Mouse (Mus musculus) layer of hippocampus, adult 11-12 months (tissue): ENCODE data around the gene Heatr6.

Source experiments
- DNase-seq: peaks from one replicate; pipeline ENCODE4 v3.0.0; 2022; ENCODE audit warnings: low spot score

Gene Heatr6

DNA sequence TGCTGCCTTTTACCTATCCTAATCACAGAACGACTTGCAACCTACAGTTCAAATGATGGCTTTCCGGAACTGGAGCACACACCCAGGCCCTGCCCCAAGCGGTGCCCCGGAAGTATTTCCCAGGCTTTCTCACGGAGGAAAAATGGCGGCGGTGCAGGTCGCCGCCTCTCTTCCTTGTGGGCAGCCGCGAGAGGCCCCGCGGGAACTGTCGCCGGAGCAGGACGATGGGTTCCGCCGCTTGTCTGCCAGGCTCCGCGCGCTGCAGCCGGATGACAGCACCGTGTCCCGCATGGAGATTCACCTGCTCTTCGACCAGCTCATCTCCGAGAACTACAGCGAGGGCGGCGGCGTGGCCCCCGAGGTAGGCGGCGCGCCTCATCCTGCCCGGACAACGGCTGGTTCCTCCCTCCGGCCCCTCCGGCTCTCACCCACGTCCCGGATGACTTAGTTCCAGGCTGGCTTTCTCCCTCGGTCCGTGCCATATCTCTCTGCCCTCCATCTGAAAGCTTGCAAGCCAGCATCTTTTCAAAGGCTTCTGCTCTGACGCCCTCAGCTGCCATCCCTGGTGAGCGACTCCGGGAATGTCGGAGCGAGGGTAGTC lies at the start of gene Heatr6:
Gene Heatr6, plus strand, starts transcription at position 116 of the 601 bp plus-strand sequence.
- DNase-seq: peak; percentile 92

DNA sequence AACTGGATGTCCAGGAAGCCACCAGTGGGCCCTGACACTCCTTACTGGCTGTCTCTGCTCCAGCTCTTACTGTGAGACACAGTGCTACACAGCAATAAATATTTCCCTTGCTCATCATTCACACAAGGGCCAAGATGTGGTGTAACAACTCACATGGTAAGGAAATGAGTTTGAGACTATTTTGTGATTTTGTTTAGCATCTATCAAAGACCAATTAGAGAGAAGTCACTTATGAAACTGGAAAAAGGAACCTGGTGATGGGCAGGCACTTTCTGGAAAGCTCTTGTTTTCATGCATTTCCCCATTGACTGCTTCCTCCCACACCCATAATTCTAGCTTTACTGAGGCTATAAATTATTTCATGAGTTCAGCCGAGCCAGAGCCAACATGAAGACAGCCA lies 49.8 kb upstream of the Heatr6 start, which contains the start of gene Wfdc17:
Gene Wfdc17, plus strand, starts transcription at position 287 of the 400 bp plus-strand sequence.
- no peak for DNase-seq

DNA sequence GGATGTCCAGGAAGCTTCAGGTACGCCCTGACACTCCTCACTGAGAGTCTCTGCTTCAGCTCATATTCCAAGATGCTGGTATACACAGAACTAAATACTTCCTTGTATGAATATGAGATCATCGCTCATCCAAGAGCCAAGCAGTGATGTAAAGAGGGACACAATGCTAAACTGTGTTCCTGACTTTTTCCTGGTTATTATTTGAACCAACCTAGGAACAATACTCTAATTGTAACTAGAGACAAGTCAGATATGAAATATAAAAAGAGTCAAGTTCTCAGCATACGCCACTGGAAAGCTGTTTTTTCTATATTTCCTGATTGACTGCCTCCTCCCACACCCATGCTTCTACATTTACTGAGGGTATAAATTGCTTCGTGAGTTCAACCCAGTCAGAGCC lies 44.8 kb upstream of the Heatr6 start, which contains the start of gene Wfdc18:
Gene Wfdc18, plus strand, starts transcription at position 301 of the 400 bp plus-strand sequence.
- no peak for DNase-seq

DNA sequence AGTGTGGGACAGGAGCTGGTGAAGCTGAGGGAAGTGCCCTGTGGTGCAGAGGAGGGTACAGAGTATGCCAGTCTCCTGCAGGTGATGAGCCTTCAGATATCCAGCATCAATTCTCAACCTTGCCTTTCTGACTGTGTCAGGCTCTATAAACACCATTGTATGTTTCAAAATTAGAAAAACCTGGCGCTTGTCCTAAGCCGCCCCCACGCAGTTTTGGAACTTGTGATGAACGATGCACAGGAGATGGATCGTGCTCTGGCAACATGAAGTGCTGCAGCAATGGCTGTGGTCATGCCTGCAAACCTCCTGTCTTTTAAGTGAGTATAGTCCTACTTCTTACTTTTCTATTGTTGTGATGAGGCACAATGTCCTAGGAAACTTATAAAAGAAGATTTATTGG lies 43.8 kb upstream of the Heatr6 start:
- DNase-seq: peak; percentile 39

- DNase-seq: no peak
Measured at GRCm38 (mm10) chr11:83712671-83713070, 40.8 kb upstream of the Heatr6 start.

DNA sequence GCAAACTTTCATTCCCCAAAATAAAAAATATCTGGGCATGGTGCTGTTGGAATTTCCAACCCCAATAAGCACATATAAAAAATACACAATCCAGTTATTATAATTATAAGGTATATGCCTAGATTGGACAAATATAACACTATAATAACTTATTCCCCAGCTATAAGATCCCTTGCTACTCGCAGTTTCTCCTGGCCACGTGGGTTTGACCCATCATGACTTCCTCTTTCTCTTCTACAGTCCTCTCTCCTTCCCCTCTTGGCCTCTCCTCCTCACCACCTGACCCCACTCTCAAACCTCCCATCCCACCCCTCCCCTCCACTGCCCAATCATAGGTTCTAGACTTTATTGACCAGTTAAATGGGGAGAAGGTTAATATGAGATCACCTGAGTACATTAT lies 39.6 kb upstream of the Heatr6 start:
- DNase-seq: no peak

DNA sequence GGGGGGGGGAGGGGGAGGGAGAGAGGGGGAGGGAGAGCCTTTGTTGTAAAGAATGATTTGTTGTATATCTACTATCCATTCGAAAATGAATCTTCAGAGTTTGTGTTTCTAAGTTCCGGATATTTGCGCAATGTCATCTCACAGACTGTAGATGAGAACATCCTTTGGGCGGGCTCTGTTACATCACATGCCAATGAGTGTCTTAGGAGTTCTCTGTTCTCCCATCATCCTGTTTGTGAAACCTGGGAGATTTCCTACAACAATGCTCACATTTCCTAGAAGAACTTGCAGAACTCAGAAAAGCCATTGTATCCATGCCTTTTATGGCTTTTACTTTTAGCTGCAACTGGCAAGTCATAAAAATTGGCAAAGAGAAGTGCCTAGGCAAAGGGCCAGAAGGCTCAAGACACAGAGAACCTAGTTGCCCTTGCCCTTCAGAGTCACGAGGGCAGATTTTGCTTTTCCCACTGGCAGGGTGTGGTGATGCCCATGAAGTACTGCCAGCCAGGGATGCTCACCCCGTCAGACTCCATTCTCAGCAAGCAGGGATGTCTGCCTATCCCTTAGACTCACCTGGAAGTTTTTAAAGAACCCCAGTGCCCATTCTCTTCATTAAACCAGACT lies 36.3 kb upstream of the Heatr6 start:
- no peak for DNase-seq

GRCm38 (mm10) chr11:83720766-83721165 lies 32.7 kb upstream of the Heatr6 start:
- DNase-seq: no peak

- DNase-seq: no peak
Measured at GRCm38 (mm10) chr11:83728757-83729432, 24.6 kb upstream of the Heatr6 start.

GRCm38 (mm10) chr11:83731116-83731515 lies 22.4 kb upstream of the Heatr6 start:
- DNase-seq: no peak

DNA sequence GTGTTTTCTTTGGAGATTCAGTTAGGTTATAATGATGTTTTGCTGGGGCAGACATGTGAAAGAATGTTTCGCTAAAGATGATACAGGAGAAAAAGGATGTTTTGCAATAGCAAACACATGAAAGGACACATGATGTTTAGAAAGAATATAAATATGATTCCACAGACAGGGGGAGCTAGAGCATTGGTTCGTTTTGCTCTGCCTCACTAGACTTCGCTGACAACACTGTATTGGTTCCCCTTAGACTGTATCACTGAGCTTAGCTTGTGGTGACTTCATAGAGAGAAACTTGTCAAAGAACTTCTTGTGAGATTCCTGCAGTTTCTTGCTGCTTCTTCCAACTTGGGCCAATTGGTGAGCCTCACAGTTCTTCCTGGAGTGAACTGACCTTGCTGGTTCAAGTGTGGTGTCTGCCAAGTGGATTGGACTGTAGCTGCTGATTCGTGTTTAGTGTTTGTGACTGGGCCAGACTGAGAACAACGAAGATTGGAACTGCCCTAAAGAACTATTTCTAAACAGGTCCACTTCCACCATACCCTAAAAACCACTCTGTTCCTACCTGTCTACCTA lies 20.3 kb upstream of the Heatr6 start:
- DNase-seq: no peak

- no peak for DNase-seq
Measured at GRCm38 (mm10) chr11:83734215-83734614, 19.3 kb upstream of the Heatr6 start.

DNA sequence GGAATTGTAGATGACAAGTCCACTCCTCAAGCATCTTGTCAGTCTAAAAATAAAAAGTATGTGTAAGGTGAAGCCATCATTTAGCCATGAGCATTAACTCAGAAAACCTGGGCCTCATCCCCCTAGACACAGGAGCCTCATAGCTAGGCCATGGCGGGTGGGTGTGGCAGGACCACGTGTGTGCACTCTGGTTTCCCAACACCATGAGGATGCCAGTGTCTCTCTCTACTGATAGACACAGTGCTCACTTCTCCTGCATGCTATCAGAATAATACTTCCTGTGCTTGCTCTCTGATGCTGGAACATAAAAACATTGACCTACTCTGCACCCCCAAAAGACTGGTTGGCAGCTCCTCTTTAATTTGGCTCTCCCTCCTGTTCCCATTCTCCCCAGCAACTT lies 17.6 kb upstream of the Heatr6 start:
- no peak for DNase-seq

- DNase-seq: no peak
Measured at GRCm38 (mm10) chr11:83737109-83737558, 16.4 kb upstream of the Heatr6 start.

GRCm38 (mm10) chr11:83739241-83739640 lies 14.3 kb upstream of the Heatr6 start:
- peak; percentile 88 for DNase-seq

GRCm38 (mm10) chr11:83740443-83740991 lies 13.0 kb upstream of the Heatr6 start:
- DNase-seq: no peak

DNA sequence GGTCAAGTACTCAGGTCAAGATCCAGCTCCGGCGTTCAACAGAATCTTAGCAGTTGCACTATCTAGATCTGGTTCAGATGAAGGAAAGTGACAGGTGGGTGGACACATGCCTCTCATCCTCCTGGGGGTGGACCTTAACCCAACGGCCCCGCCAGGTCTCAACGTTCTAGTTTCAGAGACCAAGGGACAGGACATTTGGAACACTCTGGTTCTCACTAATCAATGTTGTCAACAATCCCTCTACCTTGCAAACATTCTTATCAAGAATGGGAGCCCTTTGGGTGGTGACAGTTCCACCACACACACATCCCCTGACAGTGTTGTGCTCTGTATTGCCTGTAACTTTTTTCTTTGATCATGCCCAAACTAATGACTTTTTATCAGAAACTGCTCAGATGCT lies 11.7 kb upstream of the Heatr6 start:
- DNase-seq: no peak

DNA sequence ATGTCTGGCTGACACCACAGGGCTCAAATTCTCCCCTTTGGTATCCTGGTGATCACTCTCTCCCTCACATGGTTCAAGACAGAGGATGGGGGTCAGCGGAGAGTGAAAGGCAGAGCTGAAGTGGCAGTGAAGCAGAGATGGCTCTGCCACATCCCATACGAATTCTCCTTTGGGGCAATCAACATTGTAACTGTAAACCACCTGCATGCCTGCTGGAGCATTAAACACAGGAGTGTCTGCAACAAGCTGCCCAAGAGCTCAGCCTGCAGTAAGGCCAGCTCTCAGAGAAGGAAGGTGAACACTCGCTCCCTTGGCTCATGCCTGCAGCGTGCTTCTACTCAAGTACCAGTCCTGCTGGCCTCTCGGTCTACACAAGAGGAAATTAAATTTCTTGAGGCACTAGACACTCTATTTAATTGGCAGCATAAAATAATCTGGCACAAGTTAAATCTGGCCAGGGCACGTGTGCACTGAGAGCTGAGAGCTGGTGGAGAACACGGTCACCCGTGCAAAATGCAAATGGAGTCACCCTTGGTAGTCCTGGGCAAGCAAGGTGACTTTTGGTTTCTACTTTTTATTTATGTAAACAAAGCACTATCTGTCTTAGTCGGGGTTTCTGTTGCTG lies 10.7 kb upstream of the Heatr6 start:
- no peak for DNase-seq

GRCm38 (mm10) chr11:83743525-83743924 lies 10.0 kb upstream of the Heatr6 start:
- no peak for DNase-seq

DNA sequence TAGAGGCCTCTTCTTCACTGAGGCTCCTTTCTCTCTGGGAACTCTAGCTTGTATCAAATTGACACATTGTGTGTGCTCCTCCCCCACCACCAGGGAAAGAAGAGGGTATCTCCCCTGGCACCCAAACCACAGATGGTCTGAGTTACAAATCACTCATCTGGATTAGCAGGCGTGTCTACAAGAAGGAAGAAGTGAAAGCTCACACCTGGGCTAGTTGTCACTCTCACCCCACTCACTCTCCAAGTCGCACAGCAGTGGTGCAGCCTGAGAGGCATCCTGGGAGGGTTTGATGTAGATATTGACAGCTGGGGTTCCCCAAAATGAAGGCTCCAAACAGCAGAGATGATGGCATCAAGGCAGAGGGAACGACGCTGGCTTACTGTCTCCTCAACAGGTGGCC lies 7.3 kb upstream of the Heatr6 start:
- DNase-seq: no peak

DNA sequence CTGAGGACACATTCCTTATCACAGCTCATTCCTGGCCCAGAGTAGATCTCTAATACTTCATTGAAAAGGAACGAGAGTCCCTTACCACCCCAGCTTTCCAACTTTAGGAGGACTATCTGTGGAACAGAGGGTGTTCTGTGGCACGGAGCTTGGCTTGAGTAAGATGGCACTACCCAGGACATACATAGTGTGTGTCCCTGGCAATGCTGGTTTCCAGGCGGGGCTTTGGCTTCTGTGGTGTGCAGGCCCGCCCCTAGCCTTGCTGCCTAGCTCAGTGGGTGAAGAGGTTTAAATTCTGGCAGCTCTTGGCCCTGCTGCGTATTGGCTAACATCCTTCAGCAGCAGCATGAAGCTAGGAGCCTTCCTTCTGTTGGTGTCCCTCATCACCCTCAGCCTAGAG lies 6.8 kb upstream of the Heatr6 start, which contains the start of gene Wfdc21:
Gene Wfdc21, plus strand, starts transcription at position 260 of the 400 bp plus-strand sequence.
- DNase-seq: no peak
